Mouse (Mus musculus): Measurements from ENCODE around the gene Deup1. TPM values are rescaled to one million over a fixed set of nuclear protein-coding genes. Genes with fewer than 3 reads are reported as not detected.
"Not testable (repeated sequence)": the region's sequence is repeated elsewhere in the genome, so short reads cannot be mapped to it uniquely, and the experiment has no call there.

The Deup1 gene
- total RNA-seq, 2 experiments from 2014 or later: not detected

GRCm38 (mm10) chr9:15596598-15596997, 31.1 kb downstream of the Deup1 start:
- no peak for ATAC-seq (replicated peaks; ENCODE audit: low FRiP score, poor library complexity, severe bottlenecking)

GRCm38 (mm10) chr9:15594148-15594547, 33.6 kb downstream of the Deup1 start:
- ATAC-seq (replicated peaks; ENCODE audit: low FRiP score, poor library complexity, severe bottlenecking): no peak

DNA sequence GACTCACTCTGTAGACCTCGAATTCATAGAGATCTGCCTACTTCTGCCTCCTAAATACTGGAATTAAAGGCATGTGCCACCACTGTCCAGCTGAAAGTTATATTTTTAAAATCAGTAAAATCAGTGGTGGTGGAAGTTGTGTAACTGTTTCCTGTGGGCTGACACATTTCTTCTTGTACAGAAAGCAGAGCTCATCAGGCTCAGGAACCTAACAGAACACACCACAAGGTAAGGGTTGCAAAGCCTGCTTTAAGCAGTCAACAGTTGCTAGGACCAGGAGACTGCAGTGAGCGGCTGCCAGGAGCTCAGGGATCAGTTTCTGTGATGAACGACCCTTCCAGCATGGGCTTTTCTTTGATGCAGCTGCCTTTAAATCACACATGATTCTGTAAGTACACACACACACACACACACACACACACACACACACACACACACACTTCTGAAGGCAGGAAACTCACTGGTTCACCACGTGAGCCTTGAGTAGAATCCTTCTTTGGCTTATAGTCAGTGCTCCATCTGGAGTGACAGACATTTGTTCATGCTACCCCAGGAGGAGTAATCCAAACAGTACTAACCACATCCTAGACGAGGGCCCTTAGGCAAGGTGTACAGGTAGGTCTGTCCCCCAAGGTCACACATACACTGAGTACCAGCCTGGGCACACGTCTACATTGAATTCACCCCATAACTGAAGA, 40.4 kb downstream of the Deup1 start:
- ATAC-seq (replicated peaks; ENCODE audit: low FRiP score, poor library complexity, severe bottlenecking): no peak

DNA sequence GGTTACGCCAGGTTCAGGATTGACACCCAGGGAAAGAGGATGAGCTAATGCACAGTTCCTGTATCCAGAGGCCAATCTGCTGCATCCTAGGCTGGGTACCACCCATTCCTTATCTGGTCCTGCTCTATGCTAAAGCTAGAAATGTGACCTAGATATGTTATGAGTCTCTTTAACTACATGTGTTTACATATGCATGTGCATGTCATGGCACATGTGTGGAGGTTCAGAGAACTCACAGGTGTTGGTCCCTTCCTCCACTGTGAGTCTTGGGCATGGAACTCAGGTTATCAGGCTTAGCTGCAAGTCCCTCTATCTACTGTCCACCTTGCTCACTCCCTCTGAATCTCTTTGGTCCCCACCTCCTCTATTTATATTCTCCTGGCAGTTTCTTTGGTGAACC, 41.8 kb downstream of the Deup1 start:
- ATAC-seq (replicated peaks; ENCODE audit: low FRiP score, poor library complexity, severe bottlenecking): no peak

DNA sequence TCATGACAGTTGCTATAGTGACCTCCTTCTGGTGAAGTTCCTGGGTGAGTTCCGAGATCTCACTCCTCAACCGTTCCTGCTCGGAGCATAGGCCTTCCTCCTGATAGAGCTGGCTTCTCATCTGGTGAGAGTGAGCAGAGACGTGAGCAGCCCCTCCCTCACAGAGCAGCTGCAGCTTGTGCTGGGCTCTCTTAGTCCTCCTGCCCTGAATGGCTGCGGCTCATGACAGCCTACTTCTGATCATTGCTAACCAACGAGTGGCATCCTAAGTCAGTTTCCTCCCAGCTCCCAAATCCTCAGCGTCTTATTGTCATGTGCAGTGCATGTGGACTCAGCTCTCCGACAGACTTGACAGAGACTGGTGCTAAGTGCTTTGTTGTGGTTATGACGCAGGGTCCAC, 43.5 kb downstream of the Deup1 start:
- no peak for ATAC-seq (replicated peaks; ENCODE audit: low FRiP score, poor library complexity, severe bottlenecking)

DNA sequence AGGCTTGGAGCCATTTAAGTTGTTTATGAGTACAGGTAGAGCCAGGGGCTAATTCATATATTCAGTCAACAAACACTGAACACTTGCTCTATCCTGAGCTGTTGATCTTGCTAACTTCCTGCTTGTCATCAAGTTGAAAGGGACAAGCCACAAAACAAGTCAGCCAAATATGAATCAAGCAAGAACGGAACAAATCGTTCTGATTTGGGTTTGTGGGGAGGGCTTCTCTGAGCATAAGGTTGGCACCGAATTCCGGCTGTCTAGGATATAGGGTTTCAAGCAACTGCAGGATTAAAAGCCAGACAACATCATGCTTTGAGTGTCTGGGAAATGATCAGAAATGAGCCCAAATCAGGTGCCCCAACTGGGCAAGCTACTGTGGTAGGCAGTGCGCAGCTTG, 45.7 kb downstream of the Deup1 start:
- ATAC-seq (replicated peaks; ENCODE audit: low FRiP score, poor library complexity, severe bottlenecking): no peak

GRCm38 (mm10) chr9:15580176-15580575, 47.6 kb downstream of the Deup1 start:
- no peak for ATAC-seq (replicated peaks; ENCODE audit: low FRiP score, poor library complexity, severe bottlenecking)

DNA sequence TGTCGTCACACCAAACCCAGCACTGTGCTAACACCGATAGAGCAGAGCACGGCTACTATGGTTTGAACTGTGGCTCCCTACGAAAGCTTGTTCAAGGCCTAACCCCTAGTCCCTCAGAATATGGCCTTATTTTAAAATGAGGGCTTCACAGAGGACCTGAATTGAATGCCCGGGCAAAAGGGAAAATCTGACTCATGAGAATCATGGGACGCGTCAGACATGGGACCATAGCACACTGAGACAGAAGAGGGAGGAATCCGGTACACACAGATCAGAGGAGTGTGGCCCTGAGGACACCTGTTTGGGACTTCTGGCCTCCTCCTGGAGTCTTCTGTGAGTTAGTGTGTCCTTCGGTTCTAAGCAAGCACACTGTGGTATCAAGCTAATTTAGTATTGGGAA, 48.8 kb downstream of the Deup1 start:
- ATAC-seq (replicated peaks; ENCODE audit: low FRiP score, poor library complexity, severe bottlenecking): no peak

GRCm38 (mm10) chr9:15578427-15578826, 49.3 kb downstream of the Deup1 start:
- ATAC-seq (replicated peaks; ENCODE audit: low FRiP score, poor library complexity, severe bottlenecking): no peak

DNA sequence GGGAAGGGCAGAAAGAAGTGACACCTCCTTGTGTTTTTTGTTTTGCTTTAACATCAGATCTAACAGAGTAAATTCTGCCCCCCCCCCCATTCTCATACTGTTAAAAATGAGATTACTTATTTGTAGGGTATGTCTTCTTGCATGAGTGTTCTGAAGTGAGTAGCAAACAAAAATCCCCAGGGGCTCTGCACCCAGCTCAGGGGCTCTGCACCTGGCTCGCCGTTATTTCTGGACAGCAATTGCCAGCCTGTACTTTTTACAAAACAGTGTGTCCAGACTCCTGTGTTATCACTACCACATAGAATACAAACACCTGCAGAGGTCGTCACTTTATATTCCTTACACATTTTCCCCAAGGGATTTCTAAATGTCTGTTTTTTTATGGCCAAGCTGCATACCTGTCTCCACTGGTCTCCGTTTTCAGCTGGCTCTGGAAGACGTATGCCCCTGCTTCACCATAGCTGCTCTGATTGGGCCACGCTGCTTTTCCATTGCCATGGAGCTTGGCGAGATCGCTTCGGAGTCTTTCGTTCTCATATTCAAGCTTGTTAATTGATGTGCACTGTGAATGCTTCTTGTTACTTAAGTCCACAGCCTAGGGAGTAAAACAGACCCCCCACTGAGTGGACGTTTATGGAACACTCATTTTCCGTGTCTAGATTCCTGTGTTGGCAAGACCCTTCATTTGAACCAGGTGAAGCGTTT, 52.8 kb downstream of the Deup1 start:
- no peak for ATAC-seq (replicated peaks; ENCODE audit: low FRiP score, poor library complexity, severe bottlenecking)

GRCm38 (mm10) chr9:15562353-15562752, 65.4 kb downstream of the Deup1 start:
- no peak for ATAC-seq (replicated peaks; ENCODE audit: low FRiP score, poor library complexity, severe bottlenecking)

- ATAC-seq (replicated peaks; ENCODE audit: low FRiP score, poor library complexity, severe bottlenecking): no peak
Observed at GRCm38 (mm10) chr9:15560451-15560850, 67.3 kb downstream of the Deup1 start.

DNA sequence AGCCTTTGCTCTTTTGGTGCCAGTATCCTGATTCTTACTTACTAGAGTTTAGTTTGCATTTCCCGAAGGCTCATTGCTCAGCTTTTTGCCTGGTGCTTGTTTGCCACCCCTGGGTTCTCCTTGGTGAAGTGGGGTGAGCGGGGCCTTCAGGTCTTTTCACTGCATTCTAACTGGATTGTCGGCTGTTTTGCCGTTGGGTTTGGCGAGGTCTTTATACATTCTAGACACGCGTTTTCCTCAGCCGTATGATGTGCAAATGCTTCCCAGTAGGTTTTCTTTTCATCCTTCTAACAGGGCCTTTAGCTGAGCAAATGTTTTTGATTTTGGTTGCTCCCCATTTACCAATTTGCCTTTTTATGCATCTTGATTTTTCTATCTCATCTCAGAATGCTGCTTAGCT, 74.4 kb downstream of the Deup1 start:
- no peak for ATAC-seq (replicated peaks; ENCODE audit: low FRiP score, poor library complexity, severe bottlenecking)

- no peak for ATAC-seq (replicated peaks; ENCODE audit: low FRiP score, poor library complexity, severe bottlenecking)
Observed at GRCm38 (mm10) chr9:15551933-15552851, 75.5 kb downstream of the Deup1 start.

- not testable (repeated sequence) for ATAC-seq (replicated peaks; ENCODE audit: low FRiP score, poor library complexity, severe bottlenecking)
Observed at GRCm38 (mm10) chr9:15551073-15551472, 76.7 kb downstream of the Deup1 start.

GRCm38 (mm10) chr9:15550461-15550961, 77.2 kb downstream of the Deup1 start:
- ATAC-seq (replicated peaks; ENCODE audit: low FRiP score, poor library complexity, severe bottlenecking): no peak

DNA sequence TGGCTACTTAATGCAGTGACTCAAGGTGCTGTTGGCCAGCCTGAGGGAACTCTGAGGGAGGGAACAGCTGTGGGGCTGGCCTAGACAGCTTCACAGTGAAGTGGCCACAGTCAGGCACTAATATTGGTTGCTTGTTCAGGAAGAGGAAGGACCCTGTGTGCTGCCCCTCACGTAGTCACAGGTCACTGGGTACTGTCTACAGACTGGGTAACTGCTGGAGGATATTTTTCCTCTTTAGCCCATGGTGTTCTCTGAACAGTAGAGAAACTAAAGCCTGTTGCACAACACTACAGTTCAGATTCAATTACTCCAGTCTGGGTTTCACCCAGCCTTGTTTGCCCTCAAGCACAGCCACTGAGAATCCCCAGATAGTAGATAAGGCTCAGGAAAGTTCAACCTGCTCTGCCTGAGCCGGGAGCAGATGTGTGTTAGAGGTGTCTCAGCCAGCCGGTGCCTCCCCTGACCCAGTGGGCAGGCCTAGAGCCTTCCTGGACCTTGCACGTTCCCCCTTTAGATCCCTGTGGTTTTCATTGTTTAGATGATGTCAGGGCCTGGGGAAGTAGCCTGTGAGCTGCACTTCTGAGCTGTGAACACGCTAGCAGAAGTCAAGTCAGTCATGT, 85.9 kb downstream of the Deup1 start:
- no peak for ATAC-seq (replicated peaks; ENCODE audit: low FRiP score, poor library complexity, severe bottlenecking)

DNA sequence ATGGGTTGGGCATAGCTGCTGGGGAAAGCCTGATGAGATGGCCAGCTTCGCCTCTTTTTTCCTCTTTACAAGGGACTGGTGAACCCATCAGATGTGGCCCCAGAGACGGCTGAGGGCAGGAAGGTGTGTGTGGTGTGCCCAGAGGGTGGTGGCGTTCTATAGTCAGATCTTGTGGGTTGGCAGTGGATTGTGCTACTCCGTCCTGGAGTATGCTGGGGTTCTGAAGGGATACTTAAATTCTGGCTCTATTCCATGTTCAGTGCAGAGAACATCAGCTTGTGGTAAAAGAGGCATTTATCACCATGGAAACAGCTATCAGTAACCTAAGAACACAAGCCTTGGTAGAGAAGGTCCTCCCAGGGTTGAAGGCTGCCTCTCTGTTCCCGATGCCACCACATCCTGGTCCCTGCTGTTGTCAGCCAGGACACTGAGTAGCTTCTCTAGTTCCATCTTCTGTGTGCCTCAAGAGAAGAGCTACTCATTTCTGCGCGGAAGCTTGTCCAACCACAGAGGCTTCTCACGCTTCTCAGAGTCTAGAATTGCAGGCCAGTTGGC, 88.7 kb downstream of the Deup1 start:
- ATAC-seq (replicated peaks; ENCODE audit: low FRiP score, poor library complexity, severe bottlenecking): no peak

DNA sequence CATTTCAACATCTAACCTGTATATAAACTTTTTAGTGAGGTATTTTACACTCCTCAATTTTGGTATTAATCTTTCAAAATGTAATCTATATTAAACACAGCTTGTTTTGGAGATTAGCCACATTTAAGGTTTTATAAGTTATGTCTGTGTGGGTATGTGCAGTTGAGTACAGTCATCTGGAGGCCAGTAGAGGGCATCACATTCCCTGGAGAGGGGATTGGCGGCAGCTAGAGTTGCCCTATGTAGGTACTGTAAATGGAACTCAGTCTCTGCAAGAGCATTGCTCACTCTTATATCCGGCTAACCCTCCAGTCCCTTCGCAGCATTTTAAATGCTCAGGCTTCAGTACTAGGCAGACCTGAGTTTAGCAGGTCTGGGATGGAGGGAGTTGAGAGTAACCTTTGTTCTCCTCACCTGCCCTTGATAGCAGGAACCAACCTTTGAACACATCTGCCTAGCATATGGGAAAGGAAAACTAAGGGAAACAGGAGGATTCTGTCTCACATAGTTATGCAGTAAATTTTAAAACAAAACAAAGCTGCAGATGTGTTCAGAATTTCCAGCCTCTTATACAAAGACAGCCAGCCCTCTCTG, 90.2 kb downstream of the Deup1 start:
- ATAC-seq (replicated peaks; ENCODE audit: low FRiP score, poor library complexity, severe bottlenecking): no peak
